Mouse (Mus musculus): ENCODE measurements around the gene AU022252. TPM values are rescaled to one million over a fixed set of nuclear protein-coding genes. Genes with fewer than 3 reads are reported as not detected.

AU022252 gene
- polyA plus RNA-seq, 1 experiment = 4.3 TPM

- peaks cover 4% of the 10 kb centered on the region; the same call in 1 of the 2 replicates for H3K4me1 ChIP-seq (ENCODE audit: control insufficient read depth, insufficient read depth, insufficient read length, low read length)
- no peak overlapping the region for H3K27ac ChIP-seq (replicated peaks; ENCODE audit: low read depth, low read length)
- H3K4me3 ChIP-seq (ENCODE audit: insufficient read depth, low read depth, low read length) = no peak overlapping the region
Measured at GRCm38 (mm10) chr4:119252025-119252808, 19.7 kb upstream of the AU022252 start.

- 0 out of 2 replicates have a peak, but pooled peaks cover 3% of the 10 kb centered on the region for H3K4me1 ChIP-seq (ENCODE audit: control insufficient read depth, insufficient read depth, insufficient read length, low read length)
- peak overlapping the region; percentile 60 for H3K27ac ChIP-seq (replicated peaks; ENCODE audit: low read depth, low read length)
- H3K4me3 ChIP-seq (ENCODE audit: insufficient read depth, low read depth, low read length) = no peak overlapping the region
Measured at GRCm38 (mm10) chr4:119248407-119248965, 16.0 kb upstream of the AU022252 start.

GRCm38 (mm10) chr4:119247462-119248235 lies 15.1 kb upstream of the AU022252 start:
- Histone ChIP-seq H3K4me1 (ENCODE audit: control insufficient read depth, insufficient read depth, insufficient read length, low read length) (0 out of 2 replicates have a peak, but pooled peaks cover 3% of the 10 kb centered on the region), H3K27ac (replicated peaks; ENCODE audit: low read depth, low read length) (peak overlapping the region; percentile 60), H3K4me3 (ENCODE audit: insufficient read depth, low read depth, low read length) (no peak overlapping the region)

- H3K4me1 ChIP-seq (ENCODE audit: control insufficient read depth, insufficient read depth, insufficient read length, low read length) = 0 out of 2 replicates have a peak, but pooled peaks cover 3% of the 10 kb centered on the region
- H3K27ac ChIP-seq (replicated peaks; ENCODE audit: low read depth, low read length) = peak overlapping the region; percentile 7; the same call in 1 of the 2 replicates
- no peak overlapping the region for H3K4me3 ChIP-seq (ENCODE audit: insufficient read depth, low read depth, low read length)
Measured at GRCm38 (mm10) chr4:119246688-119247225, 14.2 kb upstream of the AU022252 start.

GRCm38 (mm10) chr4:119245961-119246360 lies 13.4 kb upstream of the AU022252 start:
- 0 out of 2 replicates have a peak, but pooled peaks cover 3% of the 10 kb centered on the region for H3K4me1 ChIP-seq (ENCODE audit: control insufficient read depth, insufficient read depth, insufficient read length, low read length)
- no peak overlapping the region for H3K27ac ChIP-seq (replicated peaks; ENCODE audit: low read depth, low read length)
- H3K4me3 ChIP-seq (ENCODE audit: insufficient read depth, low read depth, low read length) = no peak overlapping the region

GRCm38 (mm10) chr4:119245556-119245955 lies 13.0 kb upstream of the AU022252 start:
- Histone ChIP-seq H3K27ac (replicated peaks; ENCODE audit: low read depth, low read length) (no peak overlapping the region), H3K4me1 (ENCODE audit: control insufficient read depth, insufficient read depth, insufficient read length, low read length) (0 out of 2 replicates have a peak, but pooled peaks cover 3% of the 10 kb centered on the region), H3K4me3 (ENCODE audit: insufficient read depth, low read depth, low read length) (no peak overlapping the region)

GRCm38 (mm10) chr4:119244468-119245240 lies 12.1 kb upstream of the AU022252 start:
- Histone ChIP-seq H3K4me1 (ENCODE audit: control insufficient read depth, insufficient read depth, insufficient read length, low read length) (0 out of 2 replicates have a peak, but pooled peaks cover 3% of the 10 kb centered on the region), H3K4me3 (ENCODE audit: insufficient read depth, low read depth, low read length) (no peak overlapping the region), H3K27ac (replicated peaks; ENCODE audit: low read depth, low read length) (no peak overlapping the region)

- Histone ChIP-seq H3K27ac (replicated peaks; ENCODE audit: low read depth, low read length) (no peak overlapping the region), H3K4me1 (ENCODE audit: control insufficient read depth, insufficient read depth, insufficient read length, low read length) (0 out of 2 replicates have a peak, but pooled peaks cover 3% of the 10 kb centered on the region), H3K4me3 (ENCODE audit: insufficient read depth, low read depth, low read length) (no peak overlapping the region)
Measured at GRCm38 (mm10) chr4:119242571-119242970, 10.1 kb upstream of the AU022252 start.

GRCm38 (mm10) chr4:119241664-119242063 lies 9.2 kb upstream of the AU022252 start:
- Histone ChIP-seq H3K27ac (replicated peaks; ENCODE audit: low read depth, low read length) (no peak overlapping the region), H3K4me1 (ENCODE audit: control insufficient read depth, insufficient read depth, insufficient read length, low read length) (0 out of 2 replicates have a peak, but pooled peaks cover 2% of the 10 kb centered on the region), H3K4me3 (ENCODE audit: insufficient read depth, low read depth, low read length) (no peak overlapping the region)

GRCm38 (mm10) chr4:119239181-119239682 lies 6.7 kb upstream of the AU022252 start:
- H3K4me1 ChIP-seq (ENCODE audit: control insufficient read depth, insufficient read depth, insufficient read length, low read length) = no peaks in the 10 kb centered on the region
- H3K4me3 ChIP-seq (ENCODE audit: insufficient read depth, low read depth, low read length) = peak overlapping the region; percentile 38
- H3K27ac ChIP-seq (replicated peaks; ENCODE audit: low read depth, low read length) = no peak overlapping the region

- Histone ChIP-seq H3K4me3 (ENCODE audit: insufficient read depth, low read depth, low read length) (no peak overlapping the region), H3K27ac (replicated peaks; ENCODE audit: low read depth, low read length) (no peak overlapping the region), H3K4me1 (ENCODE audit: control insufficient read depth, insufficient read depth, insufficient read length, low read length) (no peaks in the 10 kb centered on the region)
Measured at GRCm38 (mm10) chr4:119238661-119239060, 6.1 kb upstream of the AU022252 start.

- Histone ChIP-seq H3K4me1 (ENCODE audit: control insufficient read depth, insufficient read depth, insufficient read length, low read length) (no peaks in the 10 kb centered on the region), H3K27ac (replicated peaks; ENCODE audit: low read depth, low read length) (no peak overlapping the region), H3K4me3 (ENCODE audit: insufficient read depth, low read depth, low read length) (no peak overlapping the region)
Measured at GRCm38 (mm10) chr4:119234348-119234747, 1.8 kb upstream of the AU022252 start.

- Histone ChIP-seq H3K27ac (replicated peaks; ENCODE audit: low read depth, low read length) (no peak overlapping the region), H3K4me3 (ENCODE audit: insufficient read depth, low read depth, low read length) (peak overlapping the region; percentile 84), H3K4me1 (ENCODE audit: control insufficient read depth, insufficient read depth, insufficient read length, low read length) (no peaks in the 10 kb centered on the region)
Measured at GRCm38 (mm10) chr4:119233256-119233901, 867 bp upstream of the AU022252 start.

- Histone ChIP-seq H3K27ac (replicated peaks; ENCODE audit: low read depth, low read length) (no peak overlapping the region), H3K4me3 (ENCODE audit: insufficient read depth, low read depth, low read length) (no peak overlapping the region), H3K4me1 (ENCODE audit: control insufficient read depth, insufficient read depth, insufficient read length, low read length) (no peaks in the 10 kb centered on the region)
Measured at GRCm38 (mm10) chr4:119226751-119227150, 5.8 kb downstream of the AU022252 start.

Measured in brown adipose tissue, adult 24 weeks (tissue).